Mouse (Mus musculus) kidney, postnatal 14 days (tissue): ENCODE measurements at regions not wholly inside any gene's neighbourhood (a gene's known extent, or its start where the extent isn't known, plus 50 kb on each side); places are given as distances from the start of the nearest gene placed in this dataset.
A peak's percentile ranks its signal among the peaks of the same experiment; 100 is the strongest.

Experiments
- DNase-seq: peaks from one replicate; pipeline ENCODE4 v3.0.0; 2022; ENCODE audit warnings: mixed read lengths

GRCm38 (mm10) chr14:109985026-109985425 lies 769.9 kb downstream of the Slitrk6 start:
- DNase-seq = no peak

- no peak for DNase-seq
Measured at GRCm38 (mm10) chr14:109958008-109958407, 796.9 kb downstream of the Slitrk6 start.

- no peak for DNase-seq
Measured at GRCm38 (mm10) chr14:109941944-109942343, 813.0 kb downstream of the Slitrk6 start.

GRCm38 (mm10) chr14:109941162-109941561 lies 813.8 kb downstream of the Slitrk6 start:
- DNase-seq = no peak

- DNase-seq = no peak
Measured at GRCm38 (mm10) chr14:109937432-109937831, 817.5 kb downstream of the Slitrk6 start.

GRCm38 (mm10) chr14:109928977-109929376 lies 826.0 kb downstream of the Slitrk6 start:
- no peak for DNase-seq

GRCm38 (mm10) chr14:109891896-109892165 lies 863.1 kb downstream of the Slitrk6 start:
- DNase-seq = no peak

GRCm38 (mm10) chr14:109891151-109891895 lies 863.6 kb downstream of the Slitrk6 start:
- DNase-seq = no peak

GRCm38 (mm10) chr14:109876950-109877663 lies 877.8 kb downstream of the Slitrk6 start:
- no peak for DNase-seq

GRCm38 (mm10) chr14:109874230-109874629 lies 880.7 kb downstream of the Slitrk6 start:
- peak; percentile 16 for DNase-seq

- DNase-seq = no peak
Measured at GRCm38 (mm10) chr14:109840354-109841104, 914.4 kb downstream of the Slitrk6 start.

GRCm38 (mm10) chr14:109802522-109803126 lies 888.7 kb upstream of the Slitrk1 start:
- no peak for DNase-seq

GRCm38 (mm10) chr14:109772246-109772645 lies 858.3 kb upstream of the Slitrk1 start:
- no peak for DNase-seq

- no peak for DNase-seq
Measured at GRCm38 (mm10) chr14:109760892-109761291, 846.9 kb upstream of the Slitrk1 start.
